Mouse (Mus musculus): ENCODE measurements around the gene Mt3. TPM values are rescaled to one million over a fixed set of nuclear protein-coding genes. Genes with fewer than 3 reads are reported as not detected.

Mt3 gene
- total and polyA plus RNA-seq, 3 experiments = not detected

GRCm38 (mm10) chr8:94183117-94183516, 30.7 kb downstream of the Mt3 start (continued):
- no peak for TF ChIP-seq UBTF (IDR thresholded peaks at IDR 0.05; ENCODE audit: borderline replicate concordance, insufficient read depth, low read depth, low read length)
- TF ChIP-seq ZNF384 (IDR thresholded peaks at IDR 0.05; ENCODE audit: low read depth, low read length) = peak; percentile 95

- H3K9ac ChIP-seq (ENCODE audit: control insufficient read depth, low read depth, low read length, poor library complexity, severe bottlenecking) = no peak overlapping the region
- no peak for TF ChIP-seq CHD1 (IDR thresholded peaks at IDR 0.05; ENCODE audit: low read depth, low read length)
- no peak for TF ChIP-seq SIN3A (IDR thresholded peaks at IDR 0.05; ENCODE audit: low read length)
- TF ChIP-seq TCF12 (IDR thresholded peaks at IDR 0.05; ENCODE audit: low read depth, low read length) = no peak
- no peak for TF ChIP-seq MXI1 (IDR thresholded peaks at IDR 0.05; ENCODE audit: low read depth, low read length)
- TF ChIP-seq GATA1 (IDR thresholded peaks at IDR 0.05; ENCODE audit: low read depth, low read length) = no peak
- no peak for TF ChIP-seq POLR2A (IDR thresholded peaks at IDR 0.05; ENCODE audit: control insufficient read depth in 1 of 2, insufficient read depth in 1 of 2, low read depth in 1 of 2, low read length in 2 of 2, poor library complexity in 1 of 2)
- no peak for TF ChIP-seq NRF1 (IDR thresholded peaks at IDR 0.05; ENCODE audit: insufficient read depth, low read depth, low read length, poor library complexity, severe bottlenecking)
- TF ChIP-seq MYB (IDR thresholded peaks at IDR 0.05; ENCODE audit: low read depth, low read length) = no peak
- TF ChIP-seq USF1 (IDR thresholded peaks at IDR 0.05; ENCODE audit: low read depth, low read length) = no peak
- no peak for TF ChIP-seq ZMIZ1 (IDR thresholded peaks at IDR 0.05; ENCODE audit: low read depth, low read length)
- TF ChIP-seq ELF1 (IDR thresholded peaks at IDR 0.05; ENCODE audit: low read depth, low read length) = no peak
- TF ChIP-seq ETS1 (IDR thresholded peaks at IDR 0.05; ENCODE audit: low read depth, low read length) = no peak
- TF ChIP-seq TAL1 (IDR thresholded peaks at IDR 0.05; ENCODE audit: low read length) = no peak
- no peak for TF ChIP-seq UBTF (IDR thresholded peaks at IDR 0.05; ENCODE audit: borderline replicate concordance, insufficient read depth, low read depth, low read length)
- TF ChIP-seq EP300 (IDR thresholded peaks at IDR 0.05; ENCODE audit: low read depth in 1 of 2, low read length in 2 of 2) = no peak
- TF ChIP-seq CTCF (IDR thresholded peaks at IDR 0.05 in 2 of 3, conservative IDR thresholded peaks at IDR 0.05 in 1 of 3; ENCODE audit: control insufficient read depth in 1 of 3, insufficient read depth in 1 of 3, low read depth in 2 of 3, low read length in 3 of 3, poor library complexity in 1 of 3, severe bottlenecking in 1 of 3) = no peak
- TF ChIP-seq TBP (IDR thresholded peaks at IDR 0.05; ENCODE audit: low read depth, low read length) = no peak
- no peak for TF ChIP-seq RCOR1 (IDR thresholded peaks at IDR 0.05; ENCODE audit: low read depth, low read length)
- no peak for TF ChIP-seq ZNF384 (IDR thresholded peaks at IDR 0.05; ENCODE audit: low read depth, low read length)
- TF ChIP-seq ZC3H11A (IDR thresholded peaks at IDR 0.05; ENCODE audit: low read depth, low read length) = no peak
- no peak overlapping the region for H3K4me3 ChIP-seq (ENCODE audit: control insufficient read depth in 1 of 2, insufficient read depth in 1 of 2, low read depth in 2 of 2, low read length in 2 of 2)
- H3K27me3 ChIP-seq (ENCODE audit: control insufficient read depth in 1 of 2, insufficient read depth in 2 of 2, low read length in 2 of 2) = no peaks in the 10 kb centered on the region
- peaks cover 0 to 6% of the 10 kb centered on the region in 2 experiments; a peak in 1 of 4 replicates for H3K36me3 ChIP-seq (ENCODE audit: control insufficient read depth in 1 of 2, insufficient read depth in 2 of 2, low read length in 2 of 2)
- no peak for DNase-seq (ENCODE audit: low read depth, low spot score)
- peaks cover 0 to 23% of the 10 kb centered on the region in 2 experiments; a peak in 2 of 4 replicates for H3K4me1 ChIP-seq (ENCODE audit: control insufficient read depth in 1 of 2, insufficient read depth in 2 of 2, low read length in 2 of 2)
- H3K79me2 ChIP-seq (ENCODE audit: control insufficient read depth, insufficient read depth, low read length, poor library complexity) = peaks cover 13% of the 10 kb centered on the region
- H3K9me3 ChIP-seq (replicated peaks; ENCODE audit: insufficient read depth, low read length) = no peaks in the 10 kb centered on the region
- H3K27ac ChIP-seq (ENCODE audit: control insufficient read depth, low read depth, low read length) = no peak overlapping the region
Observed at GRCm38 (mm10) chr8:94184357-94184843, 32.0 kb downstream of the Mt3 start.
